Mouse (Mus musculus) liver, embryonic 14.5 days (tissue): ENCODE measurements around the gene Gbf1. TPM values are rescaled to one million over a fixed set of nuclear protein-coding genes. Genes with fewer than 3 reads are reported as not detected.
"Not testable (repeated sequence)": the region's sequence is repeated elsewhere in the genome, so short reads cannot be mapped to it uniquely, and the experiment has no call there.

Source experiments
- ATAC-seq: fragments of 200-750 bp; cut with Nextera tagmentation; 2 replicates; pipeline ENCODE4 v1.8.0; 2017; ENCODE audit warnings: moderate number of reproducible peaks, mild to moderate bottlenecking, moderate library complexity; ENCODE audit not compliant: insufficient read depth
- DNase-seq, 3 experiments: peaks; one replicate each; pipeline ENCODE4 v3.0.0-alpha.2; 2012 to 2013; ENCODE audit warnings: low read depth in 3 of 3, low spot score in 3 of 3
- H3K27ac ChIP-seq: fragments of 300-500 bp; sonication (generic); 2 replicates; pipeline ENCODE4 v1.5.1; 2014; ENCODE audit warnings: moderate library complexity, mild to moderate bottlenecking, control low read depth, inconsistent platforms
- H3K27me3 ChIP-seq: fragments of 300-500 bp; sonication (generic); 2 replicates; pipeline ENCODE4 v1.6.1; 2014; ENCODE audit warnings: mild to moderate bottlenecking, low read length, moderate library complexity; ENCODE audit not compliant: control insufficient read depth, insufficient read depth
- H3K36me3 ChIP-seq: fragments of 300-500 bp; sonication (generic); replicated peaks from 2 replicates; pipeline ENCODE4 v1.6.1; 2014; ENCODE audit warnings: low read depth; ENCODE audit not compliant: control insufficient read depth, insufficient read depth
- H3K4me1 ChIP-seq, 2 experiments: fragments of 200-500 bp in 1 of 2; fragments of 300-500 bp in 1 of 2; sonication (generic) in 1 of 2; replicated peaks; 2 replicates each; pipeline ENCODE4 v1.6.1; 2012 to 2014; ENCODE audit warnings: antibody characterized with exemption in 1 of 2, inconsistent platforms in 1 of 2, low read length in 1 of 2; ENCODE audit not compliant: control insufficient read depth in 2 of 2, insufficient read depth in 2 of 2
- H3K4me2 ChIP-seq: fragments of 300-500 bp; sonication (generic); 2 replicates; pipeline ENCODE4 v1.6.1; 2014; ENCODE audit warnings: low read depth, mild to moderate bottlenecking, control low read depth, moderate library complexity
- H3K4me3 ChIP-seq, 2 experiments: fragments of 200-500 bp in 1 of 2; fragments of 300-500 bp in 1 of 2; sonication (generic) in 1 of 2; 2 replicates each; pipeline ENCODE4 v1.5.1; 2012 to 2014; ENCODE audit warnings: low read depth in 2 of 2, low read length in 2 of 2, mild to moderate bottlenecking in 2 of 2, control low read depth in 1 of 2, inconsistent platforms in 1 of 2, moderate library complexity in 1 of 2; ENCODE audit not compliant: insufficient read depth in 1 of 2
- H3K9ac ChIP-seq: fragments of 300-500 bp; sonication (generic); replicated peaks from 2 replicates; pipeline ENCODE4 v1.6.1; 2014; ENCODE audit warnings: mild to moderate bottlenecking, control low read depth, moderate library complexity
- H3K9me3 ChIP-seq: fragments of 300-500 bp; sonication (generic); 2 replicates; pipeline ENCODE4 v1.6.1; 2016; ENCODE audit warnings: low read length, mixed read lengths; ENCODE audit not compliant: control insufficient read depth
- CTCF ChIP-seq: IDR thresholded peaks from 2 replicates; pipeline ENCODE4 v1.5.1; 2016; ENCODE audit warnings: antibody characterized with exemption, low read depth, control low read depth
- EP300 ChIP-seq: IDR thresholded peaks from 2 replicates; pipeline ENCODE4 v1.6.1; 2016; ENCODE audit warnings: antibody characterized with exemption, low read depth
- WGBS: fragments of 180-500 bp; shearing (Covaris S2); extraction: QIAGEN DNeasy Blood & Tissue Kit; methylation state at CpG from one replicate; pipeline ENCODE4 v1.1.7; 2014; ENCODE audit not compliant: insufficient replicate concordance; 5-methylcytosine and 5-hydroxymethylcytosine counted together
- polyA plus RNA-seq, 2 experiments: library from polyadenylated mRNA; depleted of rRNA in 1 of 2; stranded (reverse) in 1 of 2; unstranded in 1 of 2; fragments of >200 nt; fragmentation: Nextera tagmentation in 1 of 2; extraction: Ambion mirVana in 1 of 2; gene quantifications; 2 replicates each; pipeline versions ENCODE4 v1.2.1 to v1.2.3; 2012 to 2014

Gene Gbf1
- polyA plus RNA-seq, 2 experiments, result 11.2 to 14.6 TPM

DNA sequence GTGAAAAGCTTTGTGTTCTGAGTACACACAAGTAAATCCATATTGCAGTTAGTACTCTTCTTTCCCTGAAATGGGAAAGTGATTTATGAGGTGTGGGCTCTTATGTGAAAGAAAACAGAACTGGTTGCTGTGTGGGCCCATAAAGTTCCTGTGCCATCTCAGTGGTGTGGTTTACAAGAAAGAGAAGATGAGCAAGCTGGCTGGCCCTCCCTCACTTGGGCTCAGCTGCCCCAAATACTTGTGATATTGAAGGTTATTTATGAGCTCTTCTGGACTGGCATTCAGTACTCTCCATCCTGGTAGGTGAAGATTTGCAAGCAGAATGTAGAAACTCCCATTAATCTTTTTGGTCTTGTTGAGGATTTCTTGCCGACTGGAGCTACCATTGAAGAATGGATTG lies 64.4 kb downstream of the Gbf1 start:
- Histone ChIP-seq H3K9ac (no peak overlapping the region), H3K27ac (no peak overlapping the region), H3K4me1 (no peaks in the 10 kb centered on the region), H3K27me3 (no peaks in the 10 kb centered on the region), H3K4me3 (no peak overlapping the region), H3K36me3 (no peaks in the 10 kb centered on the region), H3K4me2 (no peak overlapping the region), H3K9me3 (no peaks in the 10 kb centered on the region)
- WGBS, result 74% methylated on average over 1 of the region's 1 CpGs
- DNase-seq (no peak), ATAC-seq (no peak)
- TF ChIP-seq CTCF (no peak), EP300 (no peak)

DNA sequence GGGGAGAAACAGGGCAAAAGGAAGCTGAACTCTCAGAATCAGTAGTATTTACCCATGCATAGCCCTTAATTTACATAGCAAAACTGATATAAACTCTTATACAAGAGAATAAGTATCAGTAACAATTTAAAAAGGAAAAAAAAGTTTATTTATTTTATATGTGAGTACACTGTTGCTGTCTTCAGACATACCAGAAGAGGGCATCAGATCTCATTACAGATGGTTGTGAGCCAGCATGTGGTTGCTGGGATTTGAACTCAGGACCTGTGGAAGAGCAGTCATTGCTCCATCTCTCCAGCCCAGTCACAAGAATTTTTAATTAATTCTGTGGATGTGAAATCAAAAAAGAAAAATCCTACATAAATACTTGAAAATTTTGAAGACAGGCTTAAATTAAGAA lies 65.0 kb downstream of the Gbf1 start:
- DNase-seq, H3K4me3 ChIP-seq, H3K36me3 ChIP-seq, H3K9me3 ChIP-seq, ATAC-seq, H3K27me3 ChIP-seq, H3K9ac ChIP-seq, H3K4me2 ChIP-seq, H3K27ac ChIP-seq, H3K4me1 ChIP-seq: not testable (repeated sequence)

GRCm38 (mm10) chr19:46220116-46220515 lies 67.8 kb downstream of the Gbf1 start:
- no peaks in the 10 kb centered on the region for H3K27me3 ChIP-seq
- H3K4me2 ChIP-seq, result no peak overlapping the region
- no peaks in the 10 kb centered on the region for H3K36me3 ChIP-seq
- no peak overlapping the region for H3K9ac ChIP-seq
- ATAC-seq (no peak), DNase-seq (no peak)
- WGBS, result 80% methylated on average over 5 of the region's 5 CpGs
- H3K4me1 ChIP-seq, result no peaks in the 10 kb centered on the region
- H3K4me3 ChIP-seq, result no peak overlapping the region
- no peak overlapping the region for H3K27ac ChIP-seq
- H3K9me3 ChIP-seq, result no peaks in the 10 kb centered on the region
- no peak for TF ChIP-seq CTCF
- TF ChIP-seq EP300, result no peak

GRCm38 (mm10) chr19:46223118-46223517 lies 70.8 kb downstream of the Gbf1 start:
- no peaks in the 10 kb centered on the region for H3K27me3 ChIP-seq
- no peaks in the 10 kb centered on the region; a peak in 2 of 4 replicates for H3K4me1 ChIP-seq
- no peaks in the 10 kb centered on the region for H3K36me3 ChIP-seq
- no peak for DNase-seq
- H3K9me3 ChIP-seq, result no peaks in the 10 kb centered on the region
- no peak overlapping the region for H3K4me3 ChIP-seq
- TF ChIP-seq EP300 (no peak), CTCF (no peak)
- no peak overlapping the region for H3K9ac ChIP-seq
- WGBS, result 72% methylated on average over 4 of the region's 4 CpGs
- no peak overlapping the region for H3K4me2 ChIP-seq
- ATAC-seq, result no peak
- no peak overlapping the region for H3K27ac ChIP-seq

GRCm38 (mm10) chr19:46224882-46225281 lies 72.6 kb downstream of the Gbf1 start:
- H3K36me3 ChIP-seq, result no peaks in the 10 kb centered on the region
- no peak overlapping the region for H3K27ac ChIP-seq
- no peaks in the 10 kb centered on the region for H3K27me3 ChIP-seq
- DNase-seq (no peak), ATAC-seq (no peak)
- TF ChIP-seq CTCF, result no peak
- TF ChIP-seq EP300, result no peak
- no peak overlapping the region for H3K4me2 ChIP-seq
- H3K9me3 ChIP-seq, result no peaks in the 10 kb centered on the region
- H3K4me1 ChIP-seq, result no peaks in the 10 kb centered on the region; a peak in 2 of 4 replicates
- 77% methylated on average over 2 of the region's 2 CpGs for whole genome bisulfite sequencing
- no peak overlapping the region for H3K9ac ChIP-seq
- no peak overlapping the region for H3K4me3 ChIP-seq

- no peak overlapping the region for H3K4me3 ChIP-seq
- no peaks in the 10 kb centered on the region for H3K36me3 ChIP-seq
- TF ChIP-seq EP300 (no peak), CTCF (no peak)
- no peak overlapping the region for H3K9ac ChIP-seq
- H3K27me3 ChIP-seq, result no peaks in the 10 kb centered on the region
- no peaks in the 10 kb centered on the region for H3K9me3 ChIP-seq
- no peak overlapping the region for H3K4me2 ChIP-seq
- no peak overlapping the region for H3K27ac ChIP-seq
- DNase-seq, result no peak
- 71% methylated on average over 4 of the region's 4 CpGs for WGBS
- no peaks in the 10 kb centered on the region; a peak in 2 of 4 replicates for H3K4me1 ChIP-seq
- ATAC-seq, result no peak
These were observed 73.2 kb downstream of the Gbf1 start for GRCm38 (mm10) chr19:46225506-46225905.
